In genomic region chr14:79515100-79515499, GRCm38 (mm10) we compare ENCODE assay signal across 13 mouse cellular contexts. TPM values are rescaled to one million over a fixed set of nuclear protein-coding genes. Genes with fewer than 3 reads are reported as not detected.
DNase-seq lines count a peak whose midpoint lies in the region; ATAC-seq and TF ChIP-seq lines count a peak whose summit lies in the region.
"Had no signal": no experiment of that assay in that cellular context is flagged by ENCODE, and none has a peak within 500 bp of the region (broad histone marks: within the 10 kb centered on the region; RNA-seq: fewer than 3 reads in every experiment).

No protein-coding gene starts in this region.

- DNase-seq in lung, embryonic 14.5 days = no peak
- no peak for DNase-seq in lung, adult 18-20 months
- no peak for DNase-seq in midbrain, postnatal 0 days (ENCODE audit: low spot score)
- DNase-seq: cerebellum, adult 18-20 months; heart, postnatal 10 days had no signal

- no peak for ATAC-seq in erythroblast, adult 5-6 weeks (replicated peaks; ENCODE audit: low FRiP score, poor library complexity, severe bottlenecking)
- no peak for ATAC-seq in lung, embryonic 14.5 days (ENCODE audit: insufficient read depth)
- peak; percentile 96 for ATAC-seq in intestine, embryonic 16.5 days
- ATAC-seq in stomach, embryonic 14.5 days (ENCODE audit: insufficient number of reproducible peaks, insufficient read depth, low FRiP score, low read depth) = peak; percentile 79
- ATAC-seq in frontal cortex, adult (ENCODE audit: low TSS enrichment) = no peak
- no peak for ATAC-seq in midbrain, postnatal 0 days (ENCODE audit: low FRiP score)

- peaks cover 25% of the 10 kb centered on the region for H3K36me3 ChIP-seq in erythroblast, embryonic 14.5 days (ENCODE audit: control insufficient read depth)
- no peaks in the 10 kb centered on the region for H3K36me3 ChIP-seq in lung, embryonic 14.5 days (ENCODE audit: insufficient read depth)
- no peaks in the 10 kb centered on the region for H3K36me3 ChIP-seq in intestine, embryonic 16.5 days (ENCODE audit: control insufficient read depth, insufficient read depth, low read length)
- H3K36me3 ChIP-seq in stomach, embryonic 14.5 days (ENCODE audit: control insufficient read depth, insufficient read depth, low read length) = no peaks in the 10 kb centered on the region
- H3K36me3 ChIP-seq in midbrain, postnatal 0 days (ENCODE audit: insufficient read depth, low read length) = no peaks in the 10 kb centered on the region
- H3K36me3 ChIP-seq: embryonic facial prominence, embryonic 12.5 days; midbrain, embryonic 10.5 days; neural tube, embryonic 13.5 days had no signal

- no peak for TF ChIP-seq CTCF in lung, embryonic 14.5 days (IDR thresholded peaks at IDR 0.05; ENCODE audit: low read depth)
- no peak for TF ChIP-seq CTCF in midbrain, postnatal 0 days (IDR thresholded peaks at IDR 0.05)

- WGBS in lung, embryonic 14.5 days = 64% methylated on average over 8 of the region's 8 CpGs
- 58% methylated on average over 8 of the region's 8 CpGs for WGBS in intestine, embryonic 16.5 days
- 68% methylated on average over 8 of the region's 8 CpGs for WGBS in stomach, embryonic 14.5 days
- WGBS in midbrain, postnatal 0 days = 85% methylated on average over 8 of the region's 8 CpGs

- peaks cover 78% of the 10 kb centered on the region for H3K4me1 ChIP-seq in erythroblast, embryonic 14.5 days (ENCODE audit: control insufficient read depth)
- 0 out of 2 replicates have a peak, but pooled peaks cover 4% of the 10 kb centered on the region for H3K4me1 ChIP-seq in lung, embryonic 14.5 days (ENCODE audit: insufficient read depth)
- H3K4me1 ChIP-seq in intestine, embryonic 16.5 days (ENCODE audit: control insufficient read depth, insufficient read depth, low read length) = peaks cover 19% of the 10 kb centered on the region; the same call in 1 of the 2 replicates
- H3K4me1 ChIP-seq in stomach, embryonic 14.5 days (ENCODE audit: control insufficient read depth, insufficient read depth, low read length) = peaks cover 3% of the 10 kb centered on the region; the same call in 1 of the 2 replicates
- no peaks in the 10 kb centered on the region for H3K4me1 ChIP-seq in midbrain, postnatal 0 days (ENCODE audit: insufficient read depth, low read length)
- H3K4me1 ChIP-seq: embryonic facial prominence, embryonic 12.5 days; midbrain, embryonic 10.5 days; neural tube, embryonic 13.5 days had no signal

- H3K9me3 ChIP-seq in erythroblast, embryonic 14.5 days (ENCODE audit: control insufficient read depth, low read length) = no peaks in the 10 kb centered on the region
- H3K9me3 ChIP-seq in lung, embryonic 14.5 days (ENCODE audit: low read depth, low read length) = no peaks in the 10 kb centered on the region
- no peaks in the 10 kb centered on the region for H3K9me3 ChIP-seq in intestine, embryonic 16.5 days (ENCODE audit: control insufficient read depth, low read length)
- no peaks in the 10 kb centered on the region for H3K9me3 ChIP-seq in stomach, embryonic 14.5 days (ENCODE audit: control insufficient read depth, low read depth, low read length)
- H3K9me3 ChIP-seq in midbrain, postnatal 0 days (ENCODE audit: low read length) = no peaks in the 10 kb centered on the region
- H3K9me3 ChIP-seq: embryonic facial prominence, embryonic 12.5 days; midbrain, embryonic 10.5 days; neural tube, embryonic 13.5 days had no signal

- peak overlapping the region; percentile 42; the same call in 1 of the 2 replicates for H3K27ac ChIP-seq in lung, embryonic 14.5 days (ENCODE audit: low read depth)
- peak overlapping the region; percentile 88 for H3K27ac ChIP-seq in intestine, embryonic 16.5 days (ENCODE audit: low read length)
- H3K27ac ChIP-seq in stomach, embryonic 14.5 days (ENCODE audit: low read length) = peak overlapping the region; percentile 87; the same call in 1 of the 2 replicates
- no peak overlapping the region for H3K27ac ChIP-seq in midbrain, postnatal 0 days (ENCODE audit: low read depth, low read length)
- H3K27ac ChIP-seq: embryonic facial prominence, embryonic 12.5 days; midbrain, embryonic 10.5 days; neural tube, embryonic 13.5 days had no signal

- H3K4me2 ChIP-seq in lung, embryonic 14.5 days = peak overlapping the region; percentile 25; the same call in 1 of the 2 replicates
- no peak overlapping the region for H3K4me2 ChIP-seq in intestine, embryonic 16.5 days (ENCODE audit: low read depth, low read length)
- H3K4me2 ChIP-seq in stomach, embryonic 14.5 days (replicated peaks; ENCODE audit: low read depth, low read length) = no peak overlapping the region
- no peak overlapping the region for H3K4me2 ChIP-seq in midbrain, postnatal 0 days (ENCODE audit: low read depth, low read length, poor library complexity, severe bottlenecking)
- H3K4me2 ChIP-seq: embryonic facial prominence, embryonic 12.5 days; neural tube, embryonic 13.5 days had no signal

- no peak overlapping the region for H3K9ac ChIP-seq in lung, embryonic 14.5 days
- H3K9ac ChIP-seq in intestine, embryonic 16.5 days (ENCODE audit: low read depth, low read length) = no peak overlapping the region
- no peak overlapping the region for H3K9ac ChIP-seq in stomach, embryonic 14.5 days (replicated peaks; ENCODE audit: low read depth, low read length)
- no peak overlapping the region for H3K9ac ChIP-seq in midbrain, postnatal 0 days (replicated peaks; ENCODE audit: low read length, poor library complexity, severe bottlenecking)
- H3K9ac ChIP-seq: embryonic facial prominence, embryonic 12.5 days; neural tube, embryonic 13.5 days had no signal

- H3K4me3 ChIP-seq in erythroblast, embryonic 14.5 days (replicated peaks) = peak overlapping the region; percentile 59
- 0 out of 2 replicates have a peak overlapping the region, but pooled peaks have one; percentile 18 for H3K4me3 ChIP-seq in lung, embryonic 14.5 days (ENCODE audit: low read depth, low read length)
- H3K4me3 ChIP-seq in intestine, embryonic 16.5 days (ENCODE audit: low read length) = peak overlapping the region; percentile 44
- H3K4me3 ChIP-seq in stomach, embryonic 14.5 days (ENCODE audit: low read depth, low read length) = no peak overlapping the region; the same call in 1 of the 2 replicates
- H3K4me3 ChIP-seq in midbrain, postnatal 0 days (ENCODE audit: low read depth, low read length) = no peak overlapping the region
- H3K4me3 ChIP-seq: embryonic facial prominence, embryonic 12.5 days; midbrain, embryonic 10.5 days; neural tube, embryonic 13.5 days had no signal

- no peaks in the 10 kb centered on the region for H3K27me3 ChIP-seq in erythroblast, embryonic 14.5 days (ENCODE audit: control insufficient read depth)
- no peaks in the 10 kb centered on the region for H3K27me3 ChIP-seq in lung, embryonic 14.5 days (ENCODE audit: insufficient read depth, low read length)
- H3K27me3 ChIP-seq in intestine, embryonic 16.5 days (replicated peaks; ENCODE audit: control insufficient read depth, insufficient read depth, low read length) = no peaks in the 10 kb centered on the region
- no peaks in the 10 kb centered on the region for H3K27me3 ChIP-seq in stomach, embryonic 14.5 days (ENCODE audit: control insufficient read depth, insufficient read depth, low read length)
- no peaks in the 10 kb centered on the region for H3K27me3 ChIP-seq in midbrain, postnatal 0 days (ENCODE audit: insufficient read depth, low read length)
- H3K27me3 ChIP-seq: embryonic facial prominence, embryonic 12.5 days; neural tube, embryonic 13.5 days had no signal

RNA-seq across cellular contexts. Expression of gene Wbp4, which starts 33.8 kb away (rescaled TPM):
- polyA plus RNA-seq in erythroblast, embryonic 14.5 days (2012) = 0.82 and 0.86 TPM in 2 replicates
- total RNA-seq in erythroblast, adult 5-6 weeks (2015; ENCODE audit: low replicate concordance) = 12.1 and 13.0 TPM in 2 replicates
- 30.7 and 45.6 TPM in 2 replicates for total RNA-seq in erythroblast, adult 5-6 weeks (2017; ENCODE audit: low replicate concordance)
- polyA plus RNA-seq in lung, embryonic 14.5 days (2014; fragmentation: Nextera tagmentation; extraction: Ambion mirVana) = 44.3 and 46.1 TPM in 2 replicates
- 26.9 and 31.3 TPM in 2 replicates for polyA plus RNA-seq in intestine, embryonic 16.5 days (2015; fragmentation: Nextera tagmentation; extraction: Ambion mirVana)
- polyA plus RNA-seq in stomach, embryonic 14.5 days (2014; fragmentation: Nextera tagmentation; extraction: Ambion mirVana) = 43.6 and 50.3 TPM in 2 replicates
- total RNA-seq in midbrain, postnatal 0 days (2014; rRNA removed) = 30.5 and 38.1 TPM in 2 replicates
- 51.6 and 54.2 TPM in 2 replicates for polyA plus RNA-seq in midbrain, postnatal 0 days (2015; fragmentation: Nextera tagmentation; extraction: Ambion mirVana)

RNA-seq across cellular contexts. Expression of gene Elf1, which starts 34.1 kb away (rescaled TPM):
- 0.65 and 0.69 TPM in 2 replicates for polyA plus RNA-seq in erythroblast, embryonic 14.5 days (2012)
- 38.8 and 45.6 TPM in 2 replicates for total RNA-seq in erythroblast, adult 5-6 weeks (2015; ENCODE audit: low replicate concordance)
- 83.8 and 92.9 TPM in 2 replicates for total RNA-seq in erythroblast, adult 5-6 weeks (2017; ENCODE audit: low replicate concordance)
- polyA plus RNA-seq in lung, embryonic 14.5 days (2014; fragmentation: Nextera tagmentation; extraction: Ambion mirVana) = 19.2 and 20.2 TPM in 2 replicates
- polyA plus RNA-seq in intestine, embryonic 16.5 days (2015; fragmentation: Nextera tagmentation; extraction: Ambion mirVana) = 21.9 and 22.2 TPM in 2 replicates
- 25.8 and 27.6 TPM in 2 replicates for polyA plus RNA-seq in stomach, embryonic 14.5 days (2014; fragmentation: Nextera tagmentation; extraction: Ambion mirVana)
- 7.2 TPM in 2 replicates for total RNA-seq in midbrain, postnatal 0 days (2014; rRNA removed)
- polyA plus RNA-seq in midbrain, postnatal 0 days (2015; fragmentation: Nextera tagmentation; extraction: Ambion mirVana) = 2.1 and 2.2 TPM in 2 replicates

Comparison
In these comparisons a context has a peak if more than half of its experiments do, and no peak if none do; other contexts are left out.
1. H3K4me3 ChIP-seq: peak in erythroblast, embryonic 14.5 days (single experiment), lung, embryonic 14.5 days (single experiment) and intestine, embryonic 16.5 days (single experiment); none in stomach, embryonic 14.5 days (single experiment) and midbrain, postnatal 0 days (single experiment).
2. ATAC-seq: peak in intestine, embryonic 16.5 days (single experiment) and stomach, embryonic 14.5 days (single experiment); none in erythroblast, adult 5-6 weeks (single experiment), lung, embryonic 14.5 days (single experiment), frontal cortex, adult (single experiment) and midbrain, postnatal 0 days (single experiment).
3. RNA of gene Wbp4, which starts 33.8 kb away (polyA plus RNA-seq): 51.6 to 54.2 TPM in midbrain, postnatal 0 days, 43.6 to 50.3 TPM in stomach, embryonic 14.5 days, 44.3 to 46.1 TPM in lung, embryonic 14.5 days and 26.9 to 31.3 TPM in intestine, embryonic 16.5 days; 0.82 to 0.86 TPM in erythroblast, embryonic 14.5 days; every median in the first group is over 10 times any median in the second.